Mouse (Mus musculus) CH12.LX (cell line): ENCODE results near the gene Celf5. TPM values are rescaled to one million over a fixed set of nuclear protein-coding genes. Genes with fewer than 3 reads are reported as not detected.

Experiments used
- DNase-seq: peaks from one replicate; pipeline ENCODE4 v3.0.0-alpha.2; 2013; ENCODE audit errors: extremely low read depth
- H3K27ac ChIP-seq: 2 replicates; pipeline ENCODE4 v1.5.1; 2012; ENCODE audit warnings: low read depth, mild to moderate bottlenecking, control low read depth, moderate library complexity; ENCODE audit not compliant: insufficient read depth
- H3K27me3 ChIP-seq: replicated peaks from 2 replicates; pipeline ENCODE3; 2012; ENCODE audit warnings: inconsistent platforms
- H3K36me3 ChIP-seq, 2 experiments: replicated peaks in 1 of 2; 2 replicates each; pipeline versions ENCODE3 to v1.6.1; 2012; ENCODE audit warnings: inconsistent platforms in 1 of 2, low read length in 1 of 2, mild to moderate bottlenecking in 1 of 2, mixed read lengths in 1 of 2, moderate library complexity in 1 of 2; ENCODE audit not compliant: control insufficient read depth in 1 of 2, insufficient read depth in 1 of 2
- H3K4me1 ChIP-seq, 2 experiments: 2 replicates each; pipeline ENCODE4 v1.6.1; 2012; ENCODE audit warnings: inconsistent platforms in 1 of 2, moderate library complexity in 1 of 2; ENCODE audit not compliant: insufficient read depth in 2 of 2, control insufficient read depth in 1 of 2
- H3K4me2 ChIP-seq: 2 replicates; pipeline ENCODE4 v1.6.1; 2012; ENCODE audit warnings: low read depth, mild to moderate bottlenecking, control low read depth; ENCODE audit not compliant: poor library complexity, insufficient read depth, severe bottlenecking
- H3K4me3 ChIP-seq, 3 experiments: fragments of 150-350 bp in 1 of 3; sonication (generic) in 1 of 3; replicated peaks in 1 of 3; 2 replicates each; pipeline versions ENCODE3 to v1.5.1; 2011 to 2012; ENCODE audit warnings: low read depth in 2 of 3, low read length in 2 of 3, mild to moderate bottlenecking in 2 of 3, moderate library complexity in 2 of 3, control low read depth in 1 of 3, improper control_type of control experiment in 1 of 3, inconsistent platforms in 1 of 3, mixed read lengths in 1 of 3; ENCODE audit not compliant: poor library complexity in 1 of 3
- H3K79me2 ChIP-seq: replicated peaks from 2 replicates; pipeline ENCODE4 v1.6.1; 2012; ENCODE audit warnings: mild to moderate bottlenecking, moderate library complexity; ENCODE audit not compliant: control insufficient read depth, poor library complexity, insufficient read depth, severe bottlenecking; ENCODE audit errors: extremely low read depth
- H3K9ac ChIP-seq: 2 replicates; pipeline ENCODE4 v1.6.1; 2012; ENCODE audit warnings: low read depth, mild to moderate bottlenecking, control low read depth, moderate library complexity; ENCODE audit not compliant: insufficient read depth
- H3K9me3 ChIP-seq: replicated peaks from 2 replicates; pipeline ENCODE3; 2012; ENCODE audit warnings: low read length, inconsistent platforms, mixed read lengths
- BHLHE40 ChIP-seq: IDR thresholded peaks from 2 replicates; pipeline ENCODE4 v1.6.1; 2011; ENCODE audit warnings: mild to moderate bottlenecking, low read depth, low read length, improper control_type of control experiment
- CHD2 ChIP-seq: IDR thresholded peaks from 2 replicates; pipeline ENCODE4 v1.6.1; 2011; ENCODE audit warnings: low read length, improper control_type of control experiment
- E2F4 ChIP-seq: IDR thresholded peaks from 2 replicates; pipeline ENCODE4 v1.6.1; 2011; ENCODE audit warnings: low read depth, low read length, improper control_type of control experiment; ENCODE audit not compliant: insufficient replicate concordance
- GABPA ChIP-seq: IDR thresholded peaks from 2 replicates; pipeline ENCODE4 v1.6.1; 2012; ENCODE audit warnings: low read depth, low read length, improper control_type of control experiment, inconsistent platforms; ENCODE audit not compliant: insufficient replicate concordance
- IRF4 ChIP-seq: IDR thresholded peaks from 2 replicates; pipeline ENCODE4 v1.6.1; 2014; ENCODE audit warnings: low read depth, mild to moderate bottlenecking, inconsistent platforms, low read length, improper control_type of control experiment
- MAZ ChIP-seq: IDR thresholded peaks from 2 replicates; pipeline ENCODE4 v1.6.1; 2012; ENCODE audit warnings: low read depth, mild to moderate bottlenecking, inconsistent platforms, low read length, improper control_type of control experiment, moderate library complexity
- NELFE ChIP-seq: IDR thresholded peaks from 2 replicates; pipeline ENCODE4 v1.6.1; 2011; ENCODE audit warnings: low read depth, low read length, improper control_type of control experiment
- NRF1 ChIP-seq: IDR thresholded peaks from 2 replicates; pipeline ENCODE4 v1.6.1; 2014; ENCODE audit warnings: low read depth, mild to moderate bottlenecking, inconsistent platforms, low read length, improper control_type of control experiment, moderate library complexity
- POLR2A ChIP-seq: IDR thresholded peaks from 2 replicates; pipeline ENCODE4 v1.6.1; 2011; ENCODE audit warnings: low read depth, mild to moderate bottlenecking, improper control_type of control experiment, low read length
- RAD21 ChIP-seq: IDR thresholded peaks from 2 replicates; pipeline ENCODE4 v1.6.1; 2011; ENCODE audit warnings: low read depth, mild to moderate bottlenecking, low read length, improper control_type of control experiment, moderate library complexity
- RCOR1 ChIP-seq: conservative IDR thresholded peaks from 2 replicates; pipeline ENCODE4 v1.6.1; 2012; ENCODE audit warnings: low read depth, mild to moderate bottlenecking, inconsistent platforms, low read length, improper control_type of control experiment
- SMC3 ChIP-seq: IDR thresholded peaks from 2 replicates; pipeline ENCODE4 v1.6.1; 2011; ENCODE audit warnings: low read depth, low read length, improper control_type of control experiment
- ZKSCAN1 ChIP-seq: IDR thresholded peaks from 2 replicates; pipeline ENCODE4 v1.6.1; 2012; ENCODE audit warnings: low read depth, inconsistent platforms, low read length, improper control_type of control experiment, borderline replicate concordance
- ZNF384 ChIP-seq: IDR thresholded peaks from 2 replicates; pipeline ENCODE4 v1.6.1; 2012; ENCODE audit warnings: low read depth, low read length, improper control_type of control experiment, inconsistent platforms
- dilution Hi-C: fragments of 300-500 bp; cut with MboI; formaldehyde crosslinking; loops from 2 replicates; pipeline ENCODE4 v1.14.3; 2020; ENCODE audit warnings: low sequenced_read_pairs; ENCODE audit not compliant: extremely low pct_unique_long_range_greater_than_20kb, extremely low pct_ligation_motif_present
- in situ Hi-C: fragments of 300-500 bp; cut with MboI; formaldehyde crosslinking; loops from 3 replicates; pipeline ENCODE4 v1.14.3; 2019; ENCODE audit warnings: low sequenced_read_pairs, low pct_ligation_motif_present, low pct_unique_long_range_greater_than_20kb, mixed read lengths
- polyA plus RNA-seq: library from polyadenylated mRNA; unstranded; fragments of >175 nt; gene quantifications from 2 replicates; pipeline ENCODE4 v1.2.1, GENCODE M21; 2012; ENCODE audit warnings: low read depth; ENCODE audit not compliant: insufficient read length
- total RNA-seq, 2 experiments: library from RNA; depleted of rRNA; stranded (reverse); fragments of 300-350 nt in 1 of 2; fragments of >200 nt in 1 of 2; gene quantifications; 2 replicates each; pipeline ENCODE4 v1.2.3; 2012 to 2014

The Celf5 gene
- total and polyA plus RNA-seq, 3 experiments: 0.07 to 0.08 TPM; not detected in 1

- Histone ChIP-seq H3K4me3 (no peak overlapping the region), H3K36me3 (peaks cover 68 to 87% of the 10 kb centered on the region in 2 experiments), H3K4me1 (peaks cover 11 to 19% of the 10 kb centered on the region in 2 experiments), H3K4me2 (no peak overlapping the region), H3K9ac (no peak overlapping the region), H3K27me3 (no peaks in the 10 kb centered on the region)
- no peak for DNase-seq
- in situ Hi-C loops (loop anchor here (10.0 kb wide), 1 partner anchor 114 kb away; the partner anchor contains the start of genes BC025920 and Tle6), dilution Hi-C loops (no loop called here)
- TF ChIP-seq BHLHE40 (no peak), RCOR1 (no peak), RAD21 (no peak), NELFE (no peak), SMC3 (no peak), ZKSCAN1 (no peak), NRF1 (no peak), MAZ (no peak), IRF4 (no peak)
- TF ChIP-seq, all 38 proteins: peak for 0
- H3K27ac ChIP-seq: no peak overlapping the region
- peaks cover 25% of the 10 kb centered on the region for H3K79me2 ChIP-seq
- no peaks in the 10 kb centered on the region for H3K9me3 ChIP-seq
Measured at GRCm38 (mm10) chr10:81491018-81491417, 8.5 kb upstream of the Celf5 start.

- no peak for TF ChIP-seq E2F4
- TF ChIP-seq POLR2A: no peak
- Histone ChIP-seq H3K27me3 (no peaks in the 10 kb centered on the region), H3K9me3 (no peaks in the 10 kb centered on the region), H3K36me3 (peaks cover 68 to 95% of the 10 kb centered on the region in 2 experiments), H3K27ac (no peak overlapping the region), H3K4me2 (no peak overlapping the region), H3K79me2 (peaks cover 14% of the 10 kb centered on the region), H3K9ac (no peak overlapping the region), H3K4me1 (peaks cover 8 to 13% of the 10 kb centered on the region in 2 experiments), H3K4me3 (no peak overlapping the region)
- DNase-seq: no peak
- in situ Hi-C loops: loop anchor here (10.0 kb wide), 1 partner anchor 115 kb away; the partner anchor contains the start of genes BC025920 and Tle6
- dilution Hi-C loops: no loop called here
Measured at GRCm38 (mm10) chr10:81489941-81490340, 7.4 kb upstream of the Celf5 start.

- dilution Hi-C loops: no loop called here
- no peaks in the 10 kb centered on the region for H3K27me3 ChIP-seq
- TF ChIP-seq SMC3 (no peak), ZNF384 (no peak), RAD21 (no peak), GABPA (no peak), CHD2 (no peak)
- TF ChIP-seq, all 38 proteins: peak for 0
- Histone ChIP-seq H3K4me3 (no peak overlapping the region), H3K79me2 (no peaks in the 10 kb centered on the region), H3K9ac (no peak overlapping the region), H3K27ac (no peak overlapping the region), H3K4me2 (no peak overlapping the region), H3K36me3 (peaks cover 64 to 79% of the 10 kb centered on the region in 2 experiments), H3K4me1 (no peaks in the 10 kb centered on the region), H3K9me3 (no peaks in the 10 kb centered on the region)
- in situ Hi-C loops: no loop called here
- DNase-seq: no peak
Measured at GRCm38 (mm10) chr10:81488081-81488480, 5.6 kb upstream of the Celf5 start.
